Mouse (Mus musculus) common myeloid progenitor, adult 5-6 weeks (primary cell): ENCODE data around the gene 1110051M20Rik. TPM values are rescaled to one million over a fixed set of nuclear protein-coding genes. Genes with fewer than 3 reads are reported as not detected.

Experiments
- ATAC-seq: replicated peaks from 2 replicates; pipeline ENCODE4 v1.8.0; 2016; ENCODE audit warnings: low read depth, mild to moderate bottlenecking, moderate TSS enrichment, inconsistent platforms; ENCODE audit not compliant: poor library complexity, severe bottlenecking
- total RNA-seq: library from RNA; stranded (forward); fragments of 200-1000, 187-1606 nt; gene quantifications from 2 replicates; pipeline ENCODE4 v1.2.3, GENCODE M21; 2017

1110051M20Rik gene
- total RNA-seq, 1 experiment from 2014 or later = 12.2 TPM

DNA sequence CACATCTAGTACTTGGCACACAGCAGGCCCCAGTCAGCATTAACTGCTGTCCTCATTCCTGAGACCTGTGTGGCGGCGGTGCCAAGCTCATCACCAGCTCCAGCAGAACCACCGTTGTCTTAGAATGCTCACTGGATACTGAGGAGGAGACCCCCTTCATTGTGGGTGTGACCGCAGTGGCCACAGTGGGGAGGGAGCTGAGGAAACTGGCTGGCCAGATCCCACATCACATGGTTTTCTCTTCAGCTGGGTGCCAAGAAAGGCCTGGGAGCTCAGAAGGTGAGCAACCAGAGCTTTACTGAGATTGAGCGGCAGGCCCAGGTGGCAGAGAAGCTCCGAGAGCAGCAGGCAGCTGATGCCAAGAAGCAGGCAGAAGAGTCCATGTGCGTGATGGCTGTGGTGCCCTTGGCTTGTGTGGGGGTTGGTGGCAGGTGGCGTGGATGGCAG lies 174.8 kb downstream of the 1110051M20Rik start:
- no peak for ATAC-seq

DNA sequence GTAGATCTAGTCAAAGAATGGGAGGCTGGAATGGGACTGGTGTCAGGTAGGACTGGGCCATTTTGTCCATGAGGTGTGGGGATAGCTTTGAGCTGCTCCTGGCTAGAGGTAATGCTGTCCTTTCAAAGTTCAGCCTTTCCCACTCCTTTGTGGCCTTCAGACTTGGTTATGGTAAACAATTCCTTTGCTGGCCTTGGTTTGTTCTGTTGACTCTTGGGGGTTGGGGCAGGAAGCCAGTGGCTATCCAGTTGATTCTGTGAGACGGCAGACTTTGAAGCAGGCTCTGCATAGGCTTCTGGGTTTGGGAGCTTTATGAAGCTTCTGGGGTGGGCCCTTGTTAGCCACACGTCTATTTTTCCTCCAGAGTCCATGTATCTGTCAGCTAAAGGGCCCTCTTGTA lies 175.8 kb downstream of the 1110051M20Rik start:
- ATAC-seq = no peak

DNA sequence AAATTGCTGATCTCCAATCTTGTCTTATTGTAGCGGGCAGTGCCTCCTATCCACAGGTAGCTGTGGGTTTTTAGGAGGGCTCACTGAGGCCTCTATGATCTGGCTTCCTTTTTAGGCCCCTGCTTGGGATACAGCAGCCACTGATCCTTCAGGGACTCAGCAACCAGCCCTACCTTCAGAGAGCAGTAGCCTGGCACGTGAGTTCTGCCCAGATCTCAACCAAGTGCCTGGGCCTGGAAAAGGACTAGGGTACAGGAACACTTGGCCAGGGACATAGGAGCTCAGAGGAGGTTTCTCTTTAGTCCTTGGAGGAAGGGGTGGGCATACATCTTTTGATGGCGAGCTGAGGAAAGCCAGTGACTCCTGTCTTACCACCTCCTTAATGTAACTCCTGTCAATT lies 176.5 kb downstream of the 1110051M20Rik start:
- ATAC-seq = no peak

DNA sequence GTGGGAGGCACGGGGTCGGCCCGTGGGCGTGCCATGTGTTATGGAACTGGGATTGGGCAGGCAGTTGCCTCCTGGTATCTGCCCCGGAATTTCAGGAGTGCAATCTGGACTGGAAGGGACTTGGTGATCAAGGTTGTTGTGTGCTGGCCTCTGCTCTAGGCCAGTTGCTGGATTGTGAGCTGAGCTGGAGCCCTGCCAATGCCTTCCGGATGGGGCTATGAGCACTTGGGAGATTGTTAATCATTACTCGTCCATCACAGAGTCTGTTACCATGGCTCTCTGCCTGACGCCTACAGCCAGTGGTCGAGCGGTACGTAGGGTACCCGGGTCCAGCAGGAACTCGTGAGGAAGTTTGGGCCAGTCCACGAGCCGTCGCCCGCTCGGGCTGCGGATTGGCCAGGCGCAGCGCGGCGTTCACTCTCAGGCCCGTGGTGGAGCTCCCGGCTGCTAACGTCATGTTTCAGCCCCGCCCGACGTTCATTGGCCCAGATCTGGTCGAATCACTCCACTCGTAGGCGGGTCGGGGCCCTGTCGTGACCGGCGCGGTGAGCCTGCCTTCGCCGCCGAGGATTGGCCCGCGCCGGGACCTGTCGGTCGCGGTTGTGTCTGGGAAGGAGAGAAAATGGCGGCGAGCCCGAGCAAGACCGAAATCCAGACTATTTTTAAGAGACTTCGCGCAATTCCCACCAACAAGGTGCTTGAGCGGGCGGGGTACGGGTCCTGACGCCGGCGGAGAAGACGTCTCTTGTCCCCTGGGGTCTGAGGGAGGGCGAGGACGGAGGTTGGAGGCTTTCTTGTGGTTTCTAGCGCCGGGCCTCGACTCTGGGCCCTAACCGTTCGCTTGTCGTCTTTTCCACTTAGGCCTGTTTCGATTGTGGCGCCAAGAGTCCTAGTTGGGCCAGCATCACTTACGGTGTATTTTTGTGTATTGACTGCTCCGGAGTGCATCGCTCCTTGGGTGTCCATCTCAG lies 179.5 kb downstream of the 1110051M20Rik start, which contains the start of gene Arfgap2:
Gene Arfgap2 (plus strand): TSS at position 264 of the 971 bp plus-strand sequence.
- peak; percentile 97 for ATAC-seq

DNA sequence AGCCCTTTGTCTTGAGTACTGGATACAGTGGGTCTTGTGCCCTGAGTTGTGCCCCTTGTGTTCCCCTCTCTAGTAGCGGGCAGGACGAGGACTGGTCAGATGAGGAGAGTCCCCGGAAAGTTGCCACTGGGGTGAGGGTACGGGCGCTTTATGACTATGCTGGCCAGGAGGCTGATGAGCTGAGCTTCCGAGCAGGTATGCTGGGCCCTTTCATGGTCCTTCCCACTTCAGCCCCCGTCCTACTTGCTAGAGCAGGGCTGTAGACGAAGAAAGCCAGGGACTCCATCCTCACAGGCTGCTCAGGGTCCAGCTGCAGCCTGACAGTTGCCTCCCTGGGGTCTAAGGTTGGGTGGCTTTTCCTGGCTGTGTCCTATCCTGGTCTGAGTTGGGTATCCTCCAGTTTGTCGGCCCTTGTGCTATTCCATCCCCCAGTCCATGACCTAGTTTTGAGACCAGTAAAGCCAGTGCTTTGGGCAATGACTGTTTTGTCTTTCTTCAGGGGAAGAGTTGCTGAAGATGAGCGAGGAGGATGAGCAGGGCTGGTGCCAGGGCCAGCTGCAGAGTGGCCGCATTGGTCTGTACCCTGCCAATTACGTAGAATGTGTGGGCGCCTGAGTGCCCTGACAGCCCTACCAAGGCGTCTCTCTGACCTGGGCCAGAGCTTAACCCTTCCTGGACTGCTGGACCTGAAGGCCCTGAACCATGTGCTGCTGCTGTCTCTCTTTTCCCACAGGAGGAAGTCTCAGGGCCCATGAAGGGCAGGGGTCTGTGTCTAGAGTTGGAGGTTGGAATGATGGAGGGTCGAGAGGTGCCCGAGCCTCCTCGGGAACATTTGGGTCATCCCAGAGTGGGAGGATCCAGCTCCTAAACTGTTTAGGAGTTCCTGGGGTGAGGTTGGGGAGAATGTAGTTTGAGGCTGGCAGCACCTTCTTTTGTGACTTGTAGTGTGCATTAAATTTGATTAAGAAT lies 180.5 kb downstream of the 1110051M20Rik start:
- no peak for ATAC-seq

DNA sequence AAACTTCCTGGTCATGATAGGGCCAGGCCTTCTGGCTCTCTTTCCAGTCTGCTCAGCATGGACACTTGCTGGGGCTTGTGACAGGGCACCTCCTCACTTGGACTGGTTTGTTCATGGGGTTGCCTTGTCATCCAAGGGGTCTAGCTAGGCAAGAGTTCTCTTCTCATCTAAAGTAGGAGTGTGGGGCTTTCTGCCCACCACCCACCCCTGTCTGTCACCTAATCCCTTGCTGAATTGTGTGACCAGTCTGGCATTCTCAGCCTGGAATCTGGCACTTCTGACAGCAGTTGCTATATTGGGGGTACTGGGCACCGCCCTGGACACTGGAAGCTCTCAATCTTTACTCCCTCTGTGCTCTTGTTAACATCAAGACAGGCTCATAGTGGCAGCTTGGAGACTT lies 185.0 kb downstream of the 1110051M20Rik start:
- no peak for ATAC-seq

DNA sequence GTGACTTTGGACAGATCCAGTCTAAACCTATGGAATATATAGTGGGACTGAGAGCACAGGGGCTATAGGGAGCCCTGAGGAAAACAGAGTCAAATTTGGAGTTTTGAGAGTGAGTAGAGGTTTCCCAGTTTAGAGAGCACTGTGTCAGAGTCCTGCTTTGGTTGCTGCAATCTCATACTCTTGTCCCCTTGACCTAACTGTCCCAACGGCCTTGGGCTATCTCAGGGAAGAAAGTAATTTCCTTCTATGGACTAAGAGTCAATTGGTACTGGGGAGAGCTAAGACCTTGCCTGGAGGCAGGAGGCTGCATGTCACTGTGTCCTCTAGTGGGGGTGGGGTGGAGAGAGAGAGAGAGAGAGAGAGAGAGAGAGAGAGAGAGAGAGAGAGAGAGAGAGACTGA lies 185.7 kb downstream of the 1110051M20Rik start:
- no peak for ATAC-seq

DNA sequence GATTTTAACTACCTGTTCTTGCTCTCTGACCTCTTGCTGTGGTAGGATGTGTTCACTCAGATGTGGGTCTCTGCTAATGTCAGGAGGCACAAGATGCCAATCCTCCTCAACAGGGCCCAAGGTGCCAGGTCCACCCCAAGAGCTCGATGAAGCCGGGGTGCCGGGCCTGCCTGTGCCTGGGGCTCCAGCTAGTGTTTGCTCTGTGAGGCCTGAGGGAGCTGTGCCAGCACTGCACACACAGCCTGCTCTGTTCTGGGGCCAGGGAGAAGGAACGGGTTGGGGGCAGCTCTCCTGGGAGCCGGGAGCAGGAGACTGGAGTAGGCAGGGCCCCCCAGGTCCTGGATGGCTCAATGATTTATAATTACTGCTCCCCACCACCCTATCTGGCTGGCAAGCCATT lies 186.4 kb downstream of the 1110051M20Rik start:
- ATAC-seq = no peak

DNA sequence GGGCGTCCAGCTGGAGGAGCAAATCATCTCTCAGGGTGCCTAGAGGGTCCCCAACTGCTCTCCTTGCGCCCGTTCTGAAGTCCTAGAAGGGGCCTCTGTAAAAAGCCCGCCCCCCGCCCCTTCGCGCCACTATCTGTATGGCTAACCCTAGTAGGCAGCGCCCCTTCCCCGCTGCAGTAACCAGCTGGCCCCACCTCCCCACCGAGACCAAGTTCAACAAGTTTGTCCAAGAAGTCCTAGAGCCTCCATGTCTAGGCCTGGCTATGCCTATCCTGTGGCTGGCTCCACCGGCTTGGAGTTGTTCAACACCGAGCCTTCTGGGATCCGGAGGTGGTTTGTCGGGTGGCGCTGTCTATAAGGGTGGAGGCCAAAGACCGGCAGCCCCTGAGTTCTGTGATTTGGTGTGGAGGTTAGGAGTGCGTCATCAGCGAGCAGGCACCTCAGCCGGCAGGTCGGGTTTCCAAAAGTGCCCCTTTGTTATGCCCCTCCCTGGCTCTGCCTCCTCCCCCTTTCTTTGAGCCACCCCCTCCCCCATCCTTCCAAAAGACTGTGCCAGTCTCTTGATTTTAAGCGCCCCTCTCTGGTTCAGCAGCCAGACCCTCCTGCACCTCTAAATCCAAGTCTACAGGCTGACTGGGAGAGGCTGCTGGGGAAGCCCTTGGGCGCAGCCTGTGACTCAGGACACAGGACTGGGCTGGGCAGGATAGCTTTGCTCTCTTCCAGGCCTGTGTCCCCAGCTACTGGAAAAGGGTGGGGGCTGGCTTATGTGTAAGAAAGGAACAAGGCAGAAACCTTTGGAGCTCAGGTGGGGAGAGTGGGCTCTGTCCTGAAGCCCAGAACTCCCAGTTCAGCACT lies 187.2 kb downstream of the 1110051M20Rik start:
- ATAC-seq = peak; percentile 36

DNA sequence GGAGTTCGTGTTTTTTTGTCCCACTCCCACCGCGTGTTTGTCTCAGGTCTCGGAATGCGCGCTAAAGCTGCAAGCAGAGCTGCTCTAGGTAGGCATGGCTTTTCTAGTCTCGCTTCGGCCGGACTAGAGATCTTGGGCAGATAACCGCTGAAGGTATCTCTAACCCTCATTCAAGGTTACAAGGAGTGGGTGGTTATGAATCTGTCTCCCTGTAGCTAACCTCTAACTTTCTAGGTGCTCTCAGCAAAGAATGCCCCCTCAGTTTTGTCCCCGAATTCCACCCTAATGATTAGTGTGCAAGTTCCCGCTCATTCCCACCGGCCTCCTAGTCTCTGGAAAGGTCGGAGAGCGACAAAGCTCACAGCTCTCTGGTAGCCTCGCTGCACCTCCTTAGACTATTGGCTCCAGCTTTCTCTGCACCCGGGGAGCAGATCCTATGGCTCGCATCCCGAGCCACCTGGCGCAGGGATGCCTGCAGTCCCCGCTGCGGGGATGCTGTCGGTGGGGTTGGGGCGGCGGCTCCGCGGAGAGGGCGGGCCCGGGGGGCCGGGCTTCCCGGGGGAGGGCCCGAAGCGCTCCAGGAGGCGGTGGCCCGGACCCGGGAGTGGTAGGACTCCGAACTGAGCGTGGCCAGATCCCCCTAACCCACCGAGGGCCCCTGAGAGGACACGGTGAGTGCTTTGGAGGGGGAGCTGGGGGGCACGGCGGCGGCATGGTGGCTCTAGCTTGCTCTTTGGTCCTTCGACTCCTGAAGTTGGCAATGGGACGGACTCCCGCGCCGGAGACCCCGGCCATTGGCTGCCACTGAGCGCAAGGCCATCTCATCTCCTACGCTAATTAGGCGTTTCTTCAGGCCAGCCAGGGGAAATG lies 188.0 kb downstream of the 1110051M20Rik start:
- ATAC-seq = peak; percentile 48

DNA sequence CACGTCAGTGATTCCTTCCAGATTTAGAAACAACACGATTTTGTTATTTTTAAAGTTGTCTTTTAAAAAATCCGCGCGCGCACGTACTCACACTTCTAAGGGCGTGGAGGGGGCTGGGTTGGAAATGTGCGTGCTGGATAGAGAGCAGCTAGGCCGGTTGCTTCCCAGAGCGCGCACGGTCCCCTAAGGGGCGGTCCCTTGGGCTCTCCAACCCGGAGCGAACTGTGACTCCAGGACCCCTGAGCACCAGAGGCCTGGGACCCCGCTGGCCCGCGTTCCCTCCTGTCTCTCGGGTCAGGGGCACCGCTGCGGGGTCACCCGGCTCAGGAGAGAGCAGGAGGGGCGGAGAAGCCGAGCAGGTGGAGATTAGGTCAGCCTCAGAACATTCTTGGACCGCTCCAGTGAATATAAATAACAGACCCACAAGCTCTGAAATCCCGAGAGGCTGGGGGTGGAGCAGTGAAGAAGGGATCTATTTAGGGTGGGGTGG lies 188.8 kb downstream of the 1110051M20Rik start, which contains the start of gene Pacsin3:
Gene Pacsin3 (plus strand): TSS at position 294 of the 490 bp plus-strand sequence.
- ATAC-seq = peak; percentile 30

DNA sequence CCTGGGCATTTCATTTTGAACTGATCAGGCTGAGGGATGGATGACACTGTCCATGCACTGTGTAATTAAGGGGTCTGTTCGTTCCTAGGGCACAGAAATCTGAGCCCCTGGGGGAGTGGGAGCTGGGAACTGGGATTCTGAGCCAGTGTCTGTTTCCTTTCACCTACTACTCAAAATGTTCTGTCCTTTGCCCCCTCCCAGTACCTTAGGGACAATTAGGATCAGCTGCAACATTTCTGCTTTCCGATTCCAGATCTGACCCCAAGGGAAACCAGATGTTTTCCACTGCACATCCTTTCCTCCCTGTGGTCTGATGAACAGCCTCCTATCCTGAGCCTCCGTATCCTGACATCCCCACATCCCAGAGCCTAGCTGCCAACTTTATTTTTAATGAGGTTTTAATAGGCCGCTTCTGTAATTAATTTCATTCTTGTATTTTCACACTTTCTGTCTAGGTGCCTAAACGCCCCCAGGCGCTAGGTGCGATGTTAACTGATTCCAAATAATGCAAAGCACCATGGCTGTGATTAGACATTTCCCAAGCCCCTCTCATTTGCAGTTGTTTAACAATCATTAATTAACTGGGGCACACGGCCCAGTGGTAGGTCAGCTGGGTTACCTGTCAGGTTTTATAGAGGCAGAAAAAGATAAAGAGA lies 189.7 kb downstream of the 1110051M20Rik start:
- no peak for ATAC-seq

DNA sequence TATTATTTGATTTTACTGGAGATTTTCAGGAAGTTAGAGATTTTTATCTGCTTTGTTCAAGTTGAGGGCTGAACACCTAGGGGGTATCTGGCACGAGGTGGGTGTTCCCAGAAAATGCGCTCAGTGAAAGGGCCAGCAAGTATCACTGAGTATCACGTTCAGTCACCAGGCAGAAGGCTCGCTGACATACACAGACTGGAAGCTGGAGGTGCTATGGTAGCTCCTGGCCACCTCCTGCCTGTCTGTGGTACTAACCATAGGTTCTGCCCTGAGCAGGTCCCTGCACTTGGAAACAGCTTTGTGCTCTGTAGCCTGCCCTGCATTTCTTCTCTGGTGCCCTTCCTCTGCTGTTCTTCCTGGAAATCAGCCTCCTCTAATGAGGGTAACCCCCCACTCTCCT lies 192.0 kb downstream of the 1110051M20Rik start:
- ATAC-seq = no peak

DNA sequence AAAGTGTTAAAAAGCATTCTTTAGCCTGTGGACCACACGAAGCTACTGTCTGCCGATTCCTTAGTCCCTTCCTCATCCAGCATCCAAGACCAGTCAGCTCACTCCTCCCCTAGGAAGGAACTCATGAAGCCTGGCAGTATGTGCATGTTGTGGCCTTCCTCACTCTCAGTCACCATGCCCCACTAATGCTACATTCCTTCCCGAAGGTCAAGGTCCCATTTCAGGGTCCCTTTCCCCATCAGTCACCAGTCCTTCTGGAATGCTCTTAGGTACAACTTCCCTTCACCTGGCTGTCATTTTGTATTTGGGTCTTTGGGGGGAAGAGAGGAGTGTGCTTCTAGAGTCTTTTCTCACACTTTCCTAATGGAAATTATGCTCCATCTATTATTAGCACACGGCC lies 192.5 kb downstream of the 1110051M20Rik start:
- no peak for ATAC-seq

DNA sequence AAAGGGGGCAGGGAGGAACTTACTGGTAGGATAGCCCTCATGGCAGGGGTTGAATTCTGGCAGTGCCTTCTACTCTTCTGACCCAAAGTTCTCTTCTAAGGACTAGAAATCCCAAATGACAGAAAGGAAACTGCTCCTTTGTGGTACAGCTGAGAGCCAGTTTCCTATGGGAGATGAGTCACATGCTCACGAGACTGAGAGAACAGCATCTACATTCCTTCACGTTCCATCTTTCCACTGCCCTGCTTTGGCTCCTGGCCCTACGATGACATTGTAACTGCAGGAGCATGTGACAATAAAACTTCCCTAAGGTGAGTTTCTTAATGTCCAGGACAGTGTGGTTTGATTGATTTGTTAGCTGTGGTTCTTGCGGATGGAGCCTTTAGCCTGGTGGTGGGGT lies 196.1 kb downstream of the 1110051M20Rik start:
- ATAC-seq = no peak

DNA sequence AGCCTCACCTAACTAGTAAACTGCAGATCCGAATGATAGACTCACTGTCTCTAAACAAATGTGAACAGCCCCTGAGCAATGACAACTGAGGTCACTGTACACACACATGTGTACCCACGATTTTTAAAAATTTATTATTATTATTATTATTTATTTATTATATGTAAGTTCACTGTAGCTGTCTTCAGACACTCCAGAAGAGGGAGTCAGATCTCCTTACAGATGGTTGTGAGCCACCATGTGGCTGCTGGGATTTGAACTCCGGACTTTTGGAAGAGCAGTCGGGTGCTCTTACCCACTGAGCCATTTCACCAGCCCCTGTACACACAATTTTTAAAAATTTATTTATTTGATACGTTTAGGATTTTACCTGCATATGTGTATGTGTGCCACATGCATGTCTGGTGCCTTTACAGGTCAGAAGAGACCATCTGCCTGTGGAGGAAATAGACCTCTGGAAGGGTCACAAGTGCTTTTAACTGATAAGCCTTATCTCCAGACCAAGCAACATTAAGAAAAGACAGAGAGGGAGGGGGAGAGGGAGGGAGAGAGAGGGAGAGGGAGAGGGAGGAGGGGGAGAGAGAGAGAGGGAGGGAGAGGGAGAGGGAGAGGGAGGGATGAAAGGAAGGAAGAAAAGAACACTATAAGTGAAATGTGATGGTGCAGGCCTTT lies 199.8 kb downstream of the 1110051M20Rik start:
- peak; percentile 62 for ATAC-seq

DNA sequence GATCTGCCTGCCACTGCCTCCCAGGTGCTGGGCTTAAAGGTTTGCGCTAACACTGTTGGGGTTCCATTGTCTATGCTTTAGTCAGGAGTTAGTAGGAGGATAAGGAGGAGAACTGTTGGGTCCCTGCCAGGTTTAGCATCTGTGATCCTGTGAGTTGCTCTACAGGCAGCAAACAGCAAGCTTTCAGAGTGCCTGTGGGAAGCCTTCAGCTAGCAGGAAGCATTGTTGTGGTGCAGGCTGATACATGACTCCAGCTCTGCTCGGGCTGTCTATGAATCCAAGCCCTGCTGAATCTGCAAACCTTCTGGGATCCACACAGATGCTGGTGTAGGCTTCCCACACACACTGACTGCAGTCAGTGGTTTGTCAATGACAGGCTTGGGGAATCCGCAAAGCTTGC lies 201.1 kb downstream of the 1110051M20Rik start:
- no peak for ATAC-seq
